Mouse (Mus musculus) liver, postnatal 0 days (tissue): ENCODE results near the gene Polrmt. TPM values are rescaled to one million over a fixed set of nuclear protein-coding genes. Genes with fewer than 3 reads are reported as not detected.
A peak's percentile ranks its signal among the peaks of the same experiment; 100 is the strongest.

Experiments used
- ATAC-seq: fragments of 200-750 bp; cut with Nextera tagmentation; 2 replicates; pipeline ENCODE4 v1.8.0; 2017; ENCODE audit warnings: mild to moderate bottlenecking, moderate library complexity
- DNase-seq: peaks from one replicate; pipeline ENCODE4 v3.0.0-alpha.2; 2016
- H3K27ac ChIP-seq: fragments of 300-500 bp; sonication (generic); 2 replicates; pipeline ENCODE4 v1.5.1; 2014; ENCODE audit warnings: antibody characterized with exemption, moderate library complexity, mild to moderate bottlenecking, low read depth
- H3K27me3 ChIP-seq: fragments of 300-500 bp; sonication (generic); 2 replicates; pipeline ENCODE4 v1.6.1; 2014; ENCODE audit warnings: low read length, control low read depth, mixed read lengths; ENCODE audit not compliant: insufficient read depth
- H3K36me3 ChIP-seq: fragments of 300-500 bp; sonication (generic); replicated peaks from 2 replicates; pipeline ENCODE4 v1.6.1; 2014; ENCODE audit warnings: mild to moderate bottlenecking, control low read depth, low read length, moderate library complexity, mixed read lengths; ENCODE audit not compliant: insufficient read depth
- H3K4me1 ChIP-seq: fragments of 300-500 bp; sonication (generic); 2 replicates; pipeline ENCODE4 v1.6.1; 2014; ENCODE audit warnings: antibody characterized with exemption, mild to moderate bottlenecking, control low read depth; ENCODE audit not compliant: insufficient read depth
- H3K4me2 ChIP-seq: fragments of 300-500 bp; sonication (generic); 2 replicates; pipeline ENCODE4 v1.6.1; 2014; ENCODE audit warnings: low read depth, mild to moderate bottlenecking, low read length, moderate library complexity, mixed read lengths
- H3K4me3 ChIP-seq: fragments of 300-500 bp; sonication (generic); 2 replicates; pipeline ENCODE4 v1.5.1; 2014; ENCODE audit warnings: low read depth, low read length
- H3K9ac ChIP-seq: fragments of 300-500 bp; sonication (generic); replicated peaks from 2 replicates; pipeline ENCODE4 v1.6.1; 2014; ENCODE audit warnings: mild to moderate bottlenecking, moderate library complexity
- H3K9me3 ChIP-seq: fragments of 300-500 bp; sonication (generic); 2 replicates; pipeline ENCODE4 v1.6.1; 2016; ENCODE audit warnings: mild to moderate bottlenecking, control low read depth, low read length, mixed read lengths
- CTCF ChIP-seq: sonication (generic); IDR thresholded peaks from 2 replicates; pipeline ENCODE4 v1.5.1; 2016; ENCODE audit warnings: antibody characterized with exemption, low read depth
- EP300 ChIP-seq: IDR thresholded peaks from 2 replicates; pipeline ENCODE4 v1.6.1; 2016; ENCODE audit warnings: antibody characterized with exemption, low read depth, mild to moderate bottlenecking
- WGBS: fragments of 180-500 bp; shearing (Covaris S2); extraction: QIAGEN DNeasy Blood & Tissue Kit; methylation state at CpG from one replicate; pipeline ENCODE4 v1.1.7; 2014; ENCODE audit not compliant: insufficient replicate concordance; 5-methylcytosine and 5-hydroxymethylcytosine counted together
- polyA plus RNA-seq: library from polyadenylated mRNA; unstranded; fragments of >200 nt; fragmentation: Nextera tagmentation; extraction: Ambion mirVana; gene quantifications from 2 replicates; pipeline ENCODE4 v1.2.1, GENCODE M21; 2015

Polrmt gene
- polyA plus RNA-seq, 1 experiment from 2014 or later = 12.6 TPM

- no peaks in the 10 kb centered on the region for H3K9me3 ChIP-seq
- no peak overlapping the region for H3K4me3 ChIP-seq
- peak overlapping the region; percentile 73 for H3K4me2 ChIP-seq
- H3K9ac ChIP-seq = no peak overlapping the region
- ATAC-seq (no peak), DNase-seq (no peak)
- TF ChIP-seq CTCF = no peak
- no peak for TF ChIP-seq EP300
- H3K4me1 ChIP-seq = peaks cover 26% of the 10 kb centered on the region
- 27% methylated on average over 15 of the region's 15 CpGs for WGBS
- no peak overlapping the region for H3K27ac ChIP-seq
- no peaks in the 10 kb centered on the region for H3K36me3 ChIP-seq
- H3K27me3 ChIP-seq = peaks cover 37% of the 10 kb centered on the region
These were observed 31.6 kb upstream of the Polrmt start for GRCm38 (mm10) chr10:79778006-79778405.

GRCm38 (mm10) chr10:79777103-79777531, 30.7 kb upstream of the Polrmt start, which contains the start of gene Fstl3:
Gene Fstl3, plus strand, starts transcription at chr10:79777272.
- 2% methylated on average over 38 of the region's 39 CpGs for WGBS
- H3K36me3 ChIP-seq = no peaks in the 10 kb centered on the region
- peak within 1 kb of the TSS; percentile 34 for H3K4me3 ChIP-seq
- ATAC-seq (no peak), DNase-seq (peak; percentile 45)
- peaks cover 35% of the 10 kb centered on the region for H3K27me3 ChIP-seq
- H3K9me3 ChIP-seq = 0 out of 2 replicates have a peak, but pooled peaks cover 3% of the 10 kb centered on the region
- H3K4me1 ChIP-seq = peaks cover 26% of the 10 kb centered on the region
- H3K9ac ChIP-seq = 0 out of 2 replicates have a peak within 1 kb of the TSS, but pooled peaks have one; percentile 26
- no peak within 1 kb of the TSS for H3K27ac ChIP-seq
- TF ChIP-seq EP300 (no peak), CTCF (no peak)
- peak within 1 kb of the TSS; percentile 73 for H3K4me2 ChIP-seq

- no peaks in the 10 kb centered on the region for H3K36me3 ChIP-seq
- H3K4me3 ChIP-seq = no peak overlapping the region
- no peak overlapping the region for H3K4me2 ChIP-seq
- TF ChIP-seq CTCF = peak; percentile 55
- TF ChIP-seq EP300 = no peak
- WGBS = 68% methylated on average over 5 of the region's 5 CpGs
- peaks cover 28% of the 10 kb centered on the region for H3K27me3 ChIP-seq
- no peak for ATAC-seq
- peak; percentile 15 for DNase-seq
- H3K9me3 ChIP-seq = 0 out of 2 replicates have a peak, but pooled peaks cover 4% of the 10 kb centered on the region
- peaks cover 7% of the 10 kb centered on the region for H3K4me1 ChIP-seq
- no peak overlapping the region for H3K27ac ChIP-seq
- H3K9ac ChIP-seq = no peak overlapping the region
These were observed 28.3 kb upstream of the Polrmt start for GRCm38 (mm10) chr10:79774486-79775279.

GRCm38 (mm10) chr10:79773208-79773607, 26.8 kb upstream of the Polrmt start:
- H3K4me1 ChIP-seq = peaks cover 10% of the 10 kb centered on the region
- H3K4me2 ChIP-seq = no peak overlapping the region
- H3K4me3 ChIP-seq = no peak overlapping the region
- TF ChIP-seq EP300 (no peak), CTCF (no peak)
- ATAC-seq (peak; percentile 37), DNase-seq (peak; percentile 13)
- WGBS = 67% methylated on average over 2 of the region's 2 CpGs
- H3K9me3 ChIP-seq = 0 out of 2 replicates have a peak, but pooled peaks cover 4% of the 10 kb centered on the region
- no peak overlapping the region for H3K9ac ChIP-seq
- H3K27me3 ChIP-seq = peaks cover 14% of the 10 kb centered on the region
- H3K36me3 ChIP-seq = no peaks in the 10 kb centered on the region
- no peak overlapping the region for H3K27ac ChIP-seq

GRCm38 (mm10) chr10:79772320-79772719, 25.9 kb upstream of the Polrmt start:
- H3K9me3 ChIP-seq = 0 out of 2 replicates have a peak, but pooled peaks cover 4% of the 10 kb centered on the region
- WGBS = 91% methylated on average over 3 of the region's 3 CpGs
- H3K27me3 ChIP-seq = peaks cover 6% of the 10 kb centered on the region; the same call in 1 of the 2 replicates
- no peak overlapping the region for H3K9ac ChIP-seq
- H3K27ac ChIP-seq = no peak overlapping the region
- DNase-seq = peak; percentile 15
- TF ChIP-seq EP300 = no peak
- peak; percentile 47 for TF ChIP-seq CTCF
- no peak overlapping the region for H3K4me3 ChIP-seq
- peaks cover 13% of the 10 kb centered on the region for H3K4me1 ChIP-seq
- H3K36me3 ChIP-seq = no peaks in the 10 kb centered on the region
- H3K4me2 ChIP-seq = no peak overlapping the region
- no peak for ATAC-seq

- H3K27ac ChIP-seq = no peak overlapping the region
These were observed 22.9 kb upstream of the Polrmt start for GRCm38 (mm10) chr10:79769329-79769728.

More at GRCm38 (mm10) chr10:79769329-79769728, 22.9 kb upstream of the Polrmt start:
- TF ChIP-seq CTCF (no peak), EP300 (no peak)
- Histone ChIP-seq H3K4me2 (no peak overlapping the region), H3K9ac (no peak overlapping the region), H3K27me3 (no peaks in the 10 kb centered on the region), H3K4me1 (peaks cover 22% of the 10 kb centered on the region), H3K36me3 (no peaks in the 10 kb centered on the region), H3K9me3 (0 out of 2 replicates have a peak, but pooled peaks cover 4% of the 10 kb centered on the region), H3K4me3 (no peak overlapping the region)
- 54% methylated on average over 4 of the region's 4 CpGs for WGBS
- ATAC-seq (no peak), DNase-seq (no peak)
